Mouse (Mus musculus) CH12.LX (cell line): ENCODE results near the gene Anp32e. TPM values are rescaled to one million over a fixed set of nuclear protein-coding genes. Genes with fewer than 3 reads are reported as not detected.

ENCODE experiments used
- DNase-seq: peaks from one replicate; pipeline ENCODE4 v3.0.0-alpha.2; 2013; ENCODE audit errors: extremely low read depth
- H3K27ac ChIP-seq: 2 replicates; pipeline ENCODE4 v1.5.1; 2012; ENCODE audit warnings: low read depth, mild to moderate bottlenecking, control low read depth, moderate library complexity; ENCODE audit not compliant: insufficient read depth
- H3K27me3 ChIP-seq: replicated peaks from 2 replicates; pipeline ENCODE3; 2012; ENCODE audit warnings: inconsistent platforms
- H3K36me3 ChIP-seq, 2 experiments: replicated peaks in 1 of 2; 2 replicates each; pipeline versions ENCODE3 to v1.6.1; 2012; ENCODE audit warnings: inconsistent platforms in 1 of 2, low read length in 1 of 2, mild to moderate bottlenecking in 1 of 2, mixed read lengths in 1 of 2, moderate library complexity in 1 of 2; ENCODE audit not compliant: control insufficient read depth in 1 of 2, insufficient read depth in 1 of 2
- H3K4me1 ChIP-seq, 2 experiments: 2 replicates each; pipeline ENCODE4 v1.6.1; 2012; ENCODE audit warnings: inconsistent platforms in 1 of 2, moderate library complexity in 1 of 2; ENCODE audit not compliant: insufficient read depth in 2 of 2, control insufficient read depth in 1 of 2
- H3K4me2 ChIP-seq: 2 replicates; pipeline ENCODE4 v1.6.1; 2012; ENCODE audit warnings: low read depth, mild to moderate bottlenecking, control low read depth; ENCODE audit not compliant: poor library complexity, insufficient read depth, severe bottlenecking
- H3K4me3 ChIP-seq, 3 experiments: fragments of 150-350 bp in 1 of 3; sonication (generic) in 1 of 3; replicated peaks in 1 of 3; 2 replicates each; pipeline versions ENCODE3 to v1.5.1; 2011 to 2012; ENCODE audit warnings: low read depth in 2 of 3, low read length in 2 of 3, mild to moderate bottlenecking in 2 of 3, moderate library complexity in 2 of 3, control low read depth in 1 of 3, improper control_type of control experiment in 1 of 3, inconsistent platforms in 1 of 3, mixed read lengths in 1 of 3; ENCODE audit not compliant: poor library complexity in 1 of 3
- H3K79me2 ChIP-seq: replicated peaks from 2 replicates; pipeline ENCODE4 v1.6.1; 2012; ENCODE audit warnings: mild to moderate bottlenecking, moderate library complexity; ENCODE audit not compliant: control insufficient read depth, poor library complexity, insufficient read depth, severe bottlenecking; ENCODE audit errors: extremely low read depth
- H3K9ac ChIP-seq: 2 replicates; pipeline ENCODE4 v1.6.1; 2012; ENCODE audit warnings: low read depth, mild to moderate bottlenecking, control low read depth, moderate library complexity; ENCODE audit not compliant: insufficient read depth
- H3K9me3 ChIP-seq: replicated peaks from 2 replicates; pipeline ENCODE3; 2012; ENCODE audit warnings: low read length, inconsistent platforms, mixed read lengths
- CHD1 ChIP-seq: IDR thresholded peaks from 2 replicates; pipeline ENCODE4 v1.6.1; 2012; ENCODE audit warnings: low read depth, low read length, improper control_type of control experiment, inconsistent platforms
- CTCF ChIP-seq, 2 experiments: IDR thresholded peaks in 1 of 2; conservative IDR thresholded peaks in 1 of 2; 2 replicates each; pipeline ENCODE4 v1.5.1; 2011 to 2012; ENCODE audit warnings: low read depth in 2 of 2, low read length in 2 of 2, improper control_type of control experiment in 1 of 2, inconsistent platforms in 1 of 2, mild to moderate bottlenecking in 1 of 2, moderate library complexity in 1 of 2
- MXI1 ChIP-seq: IDR thresholded peaks from 2 replicates; pipeline ENCODE4 v1.6.1; 2011; ENCODE audit warnings: mild to moderate bottlenecking, low read depth, low read length, improper control_type of control experiment
- MYC ChIP-seq: IDR thresholded peaks from 2 replicates; pipeline ENCODE4 v1.6.1; 2011; ENCODE audit warnings: low read depth, mild to moderate bottlenecking, improper control_type of control experiment, low read length
- SIN3A ChIP-seq: IDR thresholded peaks from 2 replicates; pipeline ENCODE4 v1.6.1; 2012; ENCODE audit warnings: low read length, improper control_type of control experiment, inconsistent platforms
- dilution Hi-C: fragments of 300-500 bp; cut with MboI; formaldehyde crosslinking; loops from 2 replicates; pipeline ENCODE4 v1.14.3; 2020; ENCODE audit warnings: low sequenced_read_pairs; ENCODE audit not compliant: extremely low pct_unique_long_range_greater_than_20kb, extremely low pct_ligation_motif_present
- in situ Hi-C: fragments of 300-500 bp; cut with MboI; formaldehyde crosslinking; loops from 3 replicates; pipeline ENCODE4 v1.14.3; 2019; ENCODE audit warnings: low sequenced_read_pairs, low pct_ligation_motif_present, low pct_unique_long_range_greater_than_20kb, mixed read lengths
- polyA plus RNA-seq: library from polyadenylated mRNA; unstranded; fragments of >175 nt; gene quantifications from 2 replicates; pipeline ENCODE4 v1.2.1, GENCODE M21; 2012; ENCODE audit warnings: low read depth; ENCODE audit not compliant: insufficient read length
- total RNA-seq, 2 experiments: library from RNA; depleted of rRNA; stranded (reverse); fragments of 300-350 nt in 1 of 2; fragments of >200 nt in 1 of 2; gene quantifications; 2 replicates each; pipeline ENCODE4 v1.2.3; 2012 to 2014

Gene Anp32e
- total and polyA plus RNA-seq, 3 experiments = 74.2 to 439 (median 85.2) TPM

DNA sequence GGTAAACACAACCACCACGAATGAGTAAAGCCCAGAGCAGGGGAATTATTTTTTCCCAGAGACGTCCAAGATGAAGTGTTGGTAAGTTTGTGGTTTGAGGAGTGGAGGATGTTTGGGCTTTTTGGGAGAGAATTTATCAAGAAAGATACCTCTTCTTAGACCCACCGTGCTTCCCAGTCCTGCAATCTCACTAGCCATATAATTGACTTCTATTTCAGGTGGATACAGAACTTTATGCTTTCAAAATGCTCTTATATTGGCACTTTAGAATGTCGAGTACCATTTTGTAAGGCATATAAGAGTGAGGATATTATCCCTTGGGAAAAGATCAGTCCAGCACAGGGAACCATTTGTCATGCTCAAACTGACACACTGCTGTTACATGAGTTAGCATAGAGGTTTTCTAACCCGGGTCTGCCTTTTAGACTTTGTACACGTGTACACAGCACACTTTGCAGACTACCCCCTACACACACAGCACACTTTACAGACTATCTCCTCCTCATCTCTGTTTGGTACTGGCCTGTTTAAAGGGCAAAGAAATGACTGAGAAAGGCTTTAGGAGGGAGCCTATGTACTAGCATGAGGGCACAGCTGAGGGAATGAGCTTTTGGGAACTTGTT, 67.5 kb downstream of the Anp32e start:
- dilution Hi-C loops = no loop called here
- peaks cover 4% of the 10 kb centered on the region for H3K27me3 ChIP-seq
- peaks cover 7% of the 10 kb centered on the region; the same call in 1 of the 2 replicates for H3K79me2 ChIP-seq
- TF ChIP-seq CHD1 = 0 out of 2 replicates have a peak, but pooled peaks have one; percentile 62
- 0 out of 2 replicates have a peak, but pooled peaks have one; percentile 48 for TF ChIP-seq SIN3A
- peak; percentile 13; the same call in 1 of the 2 replicates for TF ChIP-seq MYC
- TF ChIP-seq MXI1 = peak; percentile 66; the same call in 1 of the 2 replicates
- TF ChIP-seq CTCF (conservative IDR thresholded peaks at IDR 0.05 in 1 of 2, IDR thresholded peaks at IDR 0.05 in 1 of 2; ENCODE audit: low read depth in 2 of 2, low read length in 2 of 2) = no peak
- H3K4me2 ChIP-seq = peak overlapping the region; percentile 54
- peak overlapping the region; percentile 54 to 82 (median 57) for H3K4me3 ChIP-seq
- in situ Hi-C loops = no loop called here
- no peak overlapping the region for H3K27ac ChIP-seq
- peaks cover 5 to 22% of the 10 kb centered on the region in 2 experiments for H3K36me3 ChIP-seq
- peaks cover 18 to 61% of the 10 kb centered on the region in 2 experiments for H3K4me1 ChIP-seq
- peak overlapping the region; percentile 93 for H3K9ac ChIP-seq
- H3K9me3 ChIP-seq = no peaks in the 10 kb centered on the region
- DNase-seq = no peak

Other genes starting within 250 kb of the Anp32e start
- gene Adamtsl4, start 241.3 kb upstream of the Anp32e start, total RNA-seq (2012; rRNA removed) = 0.85 and 1.1 TPM in 2 replicates
- gene Adamtsl4, start 241.3 kb upstream of the Anp32e start, total RNA-seq (2014; rRNA removed) = not detected in 2 replicates
- 0.10 TPM in 1 of 2 replicates, not detected in the other for gene Adamtsl4, start 241.3 kb upstream of the Anp32e start, polyA plus RNA-seq
- gene Ecm1, start 189.7 kb upstream of the Anp32e start, total RNA-seq (2012; rRNA removed) = 0.42 and 1.0 TPM in 2 replicates
- 0.40 and 1.00 TPM in 2 replicates for gene Ecm1, start 189.7 kb upstream of the Anp32e start, total RNA-seq (2014; rRNA removed)
- gene Ecm1, start 189.7 kb upstream of the Anp32e start, polyA plus RNA-seq = 4.0 and 4.3 TPM in 2 replicates
- gene Tars2, start 169.0 kb upstream of the Anp32e start, total RNA-seq (2012; rRNA removed) = 71.1 and 74.7 TPM in 2 replicates
- 59.8 and 61.5 TPM in 2 replicates for gene Tars2, start 169.0 kb upstream of the Anp32e start, total RNA-seq (2014; rRNA removed)
- gene Tars2, start 169.0 kb upstream of the Anp32e start, polyA plus RNA-seq = 97.6 and 106 TPM in 2 replicates
- gene Rprd2, start 110.4 kb upstream of the Anp32e start, total RNA-seq (2012; rRNA removed) = 8.1 and 8.4 TPM in 2 replicates
- gene Rprd2, start 110.4 kb upstream of the Anp32e start, total RNA-seq (2014; rRNA removed) = 12.3 and 12.5 TPM in 2 replicates
- 13.2 and 16.2 TPM in 2 replicates for gene Rprd2, start 110.4 kb upstream of the Anp32e start, polyA plus RNA-seq
- 27.1 and 35.7 TPM in 2 replicates for gene Prpf3, start 73.4 kb upstream of the Anp32e start, total RNA-seq (2012; rRNA removed)
- 11.0 and 11.5 TPM in 2 replicates for gene Prpf3, start 73.4 kb upstream of the Anp32e start, total RNA-seq (2014; rRNA removed)
- 67.8 and 83.9 TPM in 2 replicates for gene Prpf3, start 73.4 kb upstream of the Anp32e start, polyA plus RNA-seq
- 317 and 415 TPM in 2 replicates for gene Mrps21, start 57.7 kb upstream of the Anp32e start, total RNA-seq (2012; rRNA removed)
- gene Mrps21, start 57.7 kb upstream of the Anp32e start, total RNA-seq (2014; rRNA removed) = 453 and 557 TPM in 2 replicates
- 251 and 292 TPM in 2 replicates for gene Mrps21, start 57.7 kb upstream of the Anp32e start, polyA plus RNA-seq
- gene Ciart, start 47.0 kb upstream of the Anp32e start, total RNA-seq (2012; rRNA removed) = 0.88 and 1.0 TPM in 2 replicates
- 1.0 and 1.2 TPM in 2 replicates for gene Ciart, start 47.0 kb upstream of the Anp32e start, total RNA-seq (2014; rRNA removed)
- 5.1 and 5.8 TPM in 2 replicates for gene Ciart, start 47.0 kb upstream of the Anp32e start, polyA plus RNA-seq
- 15.6 and 17.2 TPM in 2 replicates for gene BC028528, start 37.2 kb upstream of the Anp32e start, total RNA-seq (2012; rRNA removed)
- 40.6 and 54.0 TPM in 2 replicates for gene BC028528, start 37.2 kb upstream of the Anp32e start, total RNA-seq (2014; rRNA removed)
- 43.9 and 46.1 TPM in 2 replicates for gene BC028528, start 37.2 kb upstream of the Anp32e start, polyA plus RNA-seq
- gene Aph1a, start 35.3 kb upstream of the Anp32e start, total RNA-seq (2012; rRNA removed) = 63.8 and 69.4 TPM in 2 replicates
- 45.5 and 46.6 TPM in 2 replicates for gene Aph1a, start 35.3 kb upstream of the Anp32e start, total RNA-seq (2014; rRNA removed)
- 59.9 and 62.2 TPM in 2 replicates for gene Aph1a, start 35.3 kb upstream of the Anp32e start, polyA plus RNA-seq
- 0.13 TPM in 2 replicates for gene Car14, start 24.6 kb upstream of the Anp32e start, total RNA-seq (2012; rRNA removed)
- not detected in 2 replicates for gene Car14, start 24.6 kb upstream of the Anp32e start, total RNA-seq (2014; rRNA removed)
- 0.36 and 0.97 TPM in 2 replicates for gene Car14, start 24.6 kb upstream of the Anp32e start, polyA plus RNA-seq
- 23.0 and 24.6 TPM in 2 replicates for gene Plekho1, start 66.8 kb downstream of the Anp32e start, total RNA-seq (2012; rRNA removed)
- 22.2 and 22.3 TPM in 2 replicates for gene Plekho1, start 66.8 kb downstream of the Anp32e start, total RNA-seq (2014; rRNA removed)
- gene Plekho1, start 66.8 kb downstream of the Anp32e start, polyA plus RNA-seq = 18.6 and 23.4 TPM in 2 replicates
- gene Vps45, start 129.2 kb downstream of the Anp32e start, total RNA-seq (2012; rRNA removed) = 19.1 and 20.8 TPM in 2 replicates
- 16.8 and 19.6 TPM in 2 replicates for gene Vps45, start 129.2 kb downstream of the Anp32e start, total RNA-seq (2014; rRNA removed)
- gene Vps45, start 129.2 kb downstream of the Anp32e start, polyA plus RNA-seq = 14.5 and 16.2 TPM in 2 replicates
- 14.4 and 14.9 TPM in 2 replicates for gene Otud7b, start 175.3 kb downstream of the Anp32e start, total RNA-seq (2012; rRNA removed)
- gene Otud7b, start 175.3 kb downstream of the Anp32e start, total RNA-seq (2014; rRNA removed) = 10.9 and 12.3 TPM in 2 replicates
- gene Otud7b, start 175.3 kb downstream of the Anp32e start, polyA plus RNA-seq = 17.7 and 18.7 TPM in 2 replicates
- 0.81 and 1.0 TPM in 2 replicates for gene Mtmr11, start 232.8 kb downstream of the Anp32e start, total RNA-seq (2012; rRNA removed)
- gene Mtmr11, start 232.8 kb downstream of the Anp32e start, total RNA-seq (2014; rRNA removed) = 0.45 and 0.83 TPM in 2 replicates
- gene Mtmr11, start 232.8 kb downstream of the Anp32e start, polyA plus RNA-seq = 0.82 and 2.5 TPM in 2 replicates
- gene Sf3b4, start 243.1 kb downstream of the Anp32e start, total RNA-seq (2012; rRNA removed) = 47.9 and 60.6 TPM in 2 replicates
- gene Sf3b4, start 243.1 kb downstream of the Anp32e start, total RNA-seq (2014; rRNA removed) = 33.7 and 38.1 TPM in 2 replicates
- gene Sf3b4, start 243.1 kb downstream of the Anp32e start, polyA plus RNA-seq = 114 and 147 TPM in 2 replicates